Mouse (Mus musculus) embryonic fibroblast, embryonic 13.5 days (primary cell): ENCODE results near the gene Gm20388.
A peak's percentile ranks its signal among the peaks of the same experiment; 100 is the strongest.

Experiments
- CTCF ChIP-seq: IDR thresholded peaks from 2 replicates; pipeline ENCODE4 v1.5.1; 2011; ENCODE audit warnings: mild to moderate bottlenecking, control low read depth, low read length, moderate library complexity, borderline replicate concordance; ENCODE audit not compliant: insufficient read depth
- POLR2A ChIP-seq: IDR thresholded peaks from 2 replicates; pipeline ENCODE4 v1.6.1; 2011; ENCODE audit warnings: low read depth, mild to moderate bottlenecking, control low read depth, low read length, moderate library complexity

DNA sequence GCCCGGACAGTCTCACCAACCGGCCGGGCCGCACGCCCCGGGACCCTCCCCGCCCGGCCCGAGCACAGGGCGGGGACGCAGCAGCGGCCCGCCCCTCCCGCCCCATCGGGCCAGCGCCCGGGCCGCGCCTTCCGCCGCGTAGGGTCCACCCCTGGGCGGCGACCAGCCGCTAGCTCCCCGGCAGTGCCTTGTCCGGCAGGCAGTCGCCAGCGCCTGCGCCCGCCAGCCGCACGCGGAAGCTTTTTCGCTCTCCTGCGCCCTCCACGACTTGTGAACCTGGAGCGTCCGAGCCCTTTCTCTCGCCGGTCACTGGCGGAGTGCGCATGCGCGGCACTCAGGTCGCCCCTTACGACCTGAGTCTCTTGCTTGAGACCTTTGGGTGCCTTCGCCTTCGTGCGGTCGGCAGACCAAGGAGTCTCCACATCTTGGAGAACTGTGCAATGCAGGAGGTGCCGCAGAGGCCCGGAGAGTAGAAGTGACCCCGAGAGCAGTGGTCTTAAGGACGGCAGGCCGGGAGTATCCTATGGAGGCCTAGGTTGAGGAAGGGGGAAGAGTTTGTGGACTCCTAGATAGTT, 4072.3 kb downstream of the Gm20388 start, which contains the start of gene Abcb10:
- no peak for TF ChIP-seq CTCF
- peak; percentile 93 for TF ChIP-seq POLR2A
